Mouse (Mus musculus): Measurements from ENCODE around the gene Brca1. TPM values are rescaled to one million over a fixed set of nuclear protein-coding genes. Genes with fewer than 3 reads are reported as not detected.

Brca1 gene
- 0.29 and 0.36 TPM in 2 replicates for polyA plus RNA-seq (2021; fragmentation: Nextera tagmentation)
- long read RNA-seq, experiment 1, partial matches to known transcripts: 2 of 3 reads
- long read RNA-seq, experiment 1, other reads (novel, unspliced or antisense): 1 of 3 reads
- long read RNA-seq, experiment 2, partial matches to known transcripts: 4 of 8 reads
- long read RNA-seq, experiment 2, other reads (novel, unspliced or antisense): 4 of 8 reads

GRCm38 (mm10) chr11:101551751-101552475 lies at the start of gene Brca1, which contains the start of gene Nbr1:
Brca1 (minus strand) TSS chr11:101551955.
Nbr1 (plus strand) TSS chr11:101552149.

DNA sequence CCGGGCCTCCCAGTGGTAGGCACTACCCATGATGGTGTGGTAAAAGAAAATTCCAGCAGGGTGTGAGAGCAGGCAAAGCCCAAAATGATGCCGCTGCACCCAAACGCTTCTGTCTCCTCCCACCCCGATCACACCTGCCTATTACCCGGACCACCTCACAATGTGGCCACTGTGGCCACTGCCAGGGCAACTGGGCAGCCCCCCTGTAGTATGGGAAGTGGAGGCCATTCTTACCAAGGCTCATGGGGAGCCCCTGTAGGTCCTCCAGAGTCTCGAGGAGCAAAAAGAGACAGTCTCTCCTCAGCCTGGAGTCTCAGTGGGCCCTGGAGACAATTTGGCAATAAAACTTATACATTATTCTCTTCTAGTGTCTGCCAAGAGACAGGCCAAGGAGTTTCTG lies 47.4 kb upstream of the Brca1 start, which contains the start of gene Gm11634:
TSS of gene Gm11634 (minus strand) at position 101 of the 400 bp plus-strand sequence.

DNA sequence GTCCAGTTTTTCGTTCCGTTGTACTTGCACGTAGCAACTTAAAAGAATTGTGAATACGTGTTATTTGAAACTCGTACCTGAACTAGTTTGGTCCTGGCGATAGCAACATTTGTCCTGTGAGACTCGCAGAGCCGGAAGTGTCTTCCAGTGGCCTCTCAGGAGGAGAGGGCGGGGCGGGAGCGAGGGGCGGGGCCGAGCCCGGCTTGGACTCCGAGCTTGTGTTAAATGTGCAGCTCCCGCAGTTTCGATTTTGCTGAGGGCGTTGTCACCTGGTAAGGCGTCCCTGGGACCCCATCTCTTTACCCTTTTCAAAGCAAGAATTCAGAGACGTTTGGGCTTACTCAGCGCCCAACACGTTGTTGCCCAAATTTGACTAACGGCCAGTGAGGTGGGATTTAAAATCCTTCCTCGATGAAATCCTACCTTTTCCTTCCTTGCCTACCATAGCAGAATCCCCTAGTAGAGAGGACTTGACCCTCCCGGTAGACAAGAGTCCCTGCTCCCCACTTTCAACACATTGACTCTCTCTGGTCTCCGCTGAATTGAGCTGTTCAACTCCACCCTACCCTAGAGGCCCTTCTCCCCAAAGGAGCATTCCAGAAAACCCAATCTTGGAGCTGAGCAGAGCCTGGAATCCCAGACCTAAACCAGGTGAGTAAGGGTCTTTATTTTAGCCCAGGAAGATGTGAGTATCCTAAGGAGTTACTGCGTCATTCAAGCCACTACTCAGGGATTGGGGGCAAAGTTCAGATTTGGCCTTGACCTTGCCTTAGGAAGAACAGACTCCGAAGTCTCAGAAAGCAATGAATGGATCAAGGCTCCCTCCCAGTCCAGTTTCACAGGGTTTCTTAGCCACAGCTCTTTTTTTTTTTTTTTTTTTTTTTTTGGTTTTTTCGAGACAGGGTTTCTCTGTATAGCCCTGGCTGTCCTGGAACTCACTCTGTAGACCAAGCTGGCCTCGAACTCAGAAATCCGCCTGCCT lies 30.6 kb upstream of the Brca1 start, which contains the start of gene Tmem106a:
TSS of gene Tmem106a (plus strand) at position 189 of the 982 bp plus-strand sequence.

GRCm38 (mm10) chr11:101465869-101466551 lies 85.7 kb downstream of the Brca1 start, which contains the start of gene Vat1:
Vat1 (minus strand) TSS chr11:101466230.

GRCm38 (mm10) chr11:101464211-101465100 lies 87.3 kb downstream of the Brca1 start, which contains the start of gene Rnd2:
Rnd2 (plus strand) TSS chr11:101464999.

GRCm38 (mm10) chr11:101448274-101448746 lies 103.4 kb downstream of the Brca1 start, which contains the start of gene Ifi35:
Ifi35 (plus strand) TSS chr11:101448407.

DNA sequence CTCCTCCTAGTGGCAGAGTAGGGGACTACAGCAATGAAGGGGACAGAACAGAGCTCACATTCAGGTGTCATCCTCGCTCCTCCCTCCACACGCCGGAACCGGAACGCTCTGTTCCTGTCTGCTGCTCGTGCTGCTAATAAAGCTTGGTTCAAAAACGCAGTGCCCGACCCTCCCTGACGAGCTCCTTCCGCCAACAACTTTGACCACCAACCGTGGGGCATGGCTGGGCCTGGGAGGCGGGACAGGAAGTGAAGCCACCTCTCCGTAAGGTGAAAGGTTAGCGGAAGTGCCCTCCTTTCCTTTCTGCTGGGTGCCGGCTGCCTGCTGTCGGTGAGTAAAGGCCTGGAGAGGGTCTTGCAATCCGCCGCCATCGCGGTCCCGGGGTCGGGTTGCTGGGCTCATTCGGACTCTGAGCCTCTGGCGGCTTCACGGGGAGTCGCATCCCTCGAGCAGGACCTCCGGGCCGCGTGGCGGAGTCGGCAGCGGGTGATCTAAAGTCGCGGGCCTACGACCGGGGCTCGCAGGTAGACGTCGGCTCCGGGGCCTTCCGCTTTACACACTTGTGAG lies 109.5 kb downstream of the Brca1 start, which contains the start of gene Rpl27:
TSS of gene Rpl27 (plus strand) at position 172 of the 567 bp plus-strand sequence.

Other genes with a start within 250 kb of the Brca1 start
- gene Becn1, start 249.7 kb downstream of the Brca1 start, polyA plus RNA-seq (2021; fragmentation: Nextera tagmentation): 197 and 208 TPM in 2 replicates
- 16.3 and 17.7 TPM in 2 replicates for gene Psme3, start 235.7 kb downstream of the Brca1 start, polyA plus RNA-seq (2021; fragmentation: Nextera tagmentation)
- gene Aoc2, start 226.9 kb downstream of the Brca1 start, polyA plus RNA-seq (2021; fragmentation: Nextera tagmentation): 0.21 and 0.29 TPM in 2 replicates
- 0.08 and 0.16 TPM in 2 replicates for gene Aoc3, start 221.3 kb downstream of the Brca1 start, polyA plus RNA-seq (2021; fragmentation: Nextera tagmentation)
- not detected in 2 replicates for gene G6pc, start 184.4 kb downstream of the Brca1 start, polyA plus RNA-seq (2021; fragmentation: Nextera tagmentation)
- gene Aarsd1, start 134.3 kb downstream of the Brca1 start, polyA plus RNA-seq (2021; fragmentation: Nextera tagmentation): 87.9 and 90.1 TPM in 2 replicates
- 7.8 and 8.1 TPM in 2 replicates for gene Gm27029, start 127.2 kb downstream of the Brca1 start, polyA plus RNA-seq (2021; fragmentation: Nextera tagmentation)
- 19.2 and 22.5 TPM in 2 replicates for gene Rundc1, start 126.9 kb downstream of the Brca1 start, polyA plus RNA-seq (2021; fragmentation: Nextera tagmentation)
- gene Ptges3l, start 126.6 kb downstream of the Brca1 start, polyA plus RNA-seq (2021; fragmentation: Nextera tagmentation): 2.1 and 3.0 TPM in 2 replicates
- gene Rpl27, start 109.7 kb downstream of the Brca1 start, polyA plus RNA-seq (2021; fragmentation: Nextera tagmentation): 1,000 and 1,005 TPM in 2 replicates
- 5.7 and 6.2 TPM in 2 replicates for gene Ifi35, start 103.5 kb downstream of the Brca1 start, polyA plus RNA-seq (2021; fragmentation: Nextera tagmentation)
- 17.9 and 18.2 TPM in 2 replicates for gene Rnd2, start 87.0 kb downstream of the Brca1 start, polyA plus RNA-seq (2021; fragmentation: Nextera tagmentation)
- 10.1 and 13.2 TPM in 2 replicates for gene Vat1, start 85.7 kb downstream of the Brca1 start, polyA plus RNA-seq (2021; fragmentation: Nextera tagmentation)
- gene Nbr1, start 194 bp upstream of the Brca1 start, polyA plus RNA-seq (2021; fragmentation: Nextera tagmentation): 38.4 and 43.7 TPM in 2 replicates
- gene Tmem106a, start 30.3 kb upstream of the Brca1 start, polyA plus RNA-seq (2021; fragmentation: Nextera tagmentation): 1.7 and 2.8 TPM in 2 replicates
- gene Gm11634, start 47.3 kb upstream of the Brca1 start, polyA plus RNA-seq (2021; fragmentation: Nextera tagmentation): not detected in 2 replicates
- 32.9 and 38.3 TPM in 2 replicates for gene Rdm1, start 75.2 kb upstream of the Brca1 start, polyA plus RNA-seq (2021; fragmentation: Nextera tagmentation)
- gene Arl4d, start 113.6 kb upstream of the Brca1 start, polyA plus RNA-seq (2021; fragmentation: Nextera tagmentation): 7.0 and 8.2 TPM in 2 replicates
- 11.0 and 14.5 TPM in 2 replicates for gene Dhx8, start 181.0 kb upstream of the Brca1 start, polyA plus RNA-seq (2021; fragmentation: Nextera tagmentation)
- 0.80 TPM in 2 replicates for gene Etv4, start 233.4 kb upstream of the Brca1 start, polyA plus RNA-seq (2021; fragmentation: Nextera tagmentation)

All from layer of hippocampus, adult 6 months (tissue).